Mouse (Mus musculus) ES-E14 (cell line): Measurements from ENCODE around the gene Kitl.

Experiments
- HCFC1 ChIP-seq: IDR thresholded peaks from 2 replicates; pipeline ENCODE4 v1.6.1; 2012; ENCODE audit warnings: low read length, inconsistent platforms, borderline replicate concordance; ENCODE audit not compliant: insufficient read depth
- MAFK ChIP-seq: IDR thresholded peaks from 2 replicates; pipeline ENCODE4 v1.6.1; 2014; ENCODE audit warnings: mild to moderate bottlenecking, low read depth, low read length, inconsistent platforms; ENCODE audit not compliant: insufficient read depth
- ZC3H11A ChIP-seq: IDR thresholded peaks from 2 replicates; pipeline ENCODE4 v1.6.1; 2012; ENCODE audit warnings: low read depth, mild to moderate bottlenecking, inconsistent platforms, low read length, borderline replicate concordance

DNA sequence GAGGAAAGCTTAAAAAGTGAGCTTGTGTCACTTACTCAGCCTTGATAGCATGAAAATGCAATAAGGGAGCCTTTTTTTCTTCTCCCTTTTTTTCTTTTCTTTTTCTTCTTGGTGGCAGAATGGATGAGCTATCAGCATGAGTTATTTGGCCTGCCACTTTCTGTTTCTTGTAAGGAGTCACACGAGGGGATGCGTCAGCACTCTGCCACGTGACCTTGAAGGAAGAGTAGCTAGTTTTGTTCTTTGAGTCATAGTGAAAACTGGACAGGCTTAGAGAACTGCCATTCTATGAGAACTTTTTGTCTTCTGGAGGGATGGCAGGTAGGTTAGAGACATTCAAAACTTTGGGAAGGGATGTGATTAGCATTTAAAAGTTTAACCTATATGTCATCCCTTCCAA, 17.1 kb downstream of the Kitl start:
- TF ChIP-seq MAFK (no peak), ZC3H11A (no peak), HCFC1 (no peak)
